Mouse (Mus musculus): ENCODE measurements around the gene Hsd17b14. TPM values are rescaled to one million over a fixed set of nuclear protein-coding genes. Genes with fewer than 3 reads are reported as not detected.
A peak's percentile ranks its signal among the peaks of the same experiment; 100 is the strongest.
"Not testable (repeated sequence)": the region's sequence is repeated elsewhere in the genome, so short reads cannot be mapped to it uniquely, and the experiment has no call there.

The Hsd17b14 gene
- polyA plus RNA-seq (2015; fragmentation: Nextera tagmentation; extraction: Ambion mirVana), result 0.25 and 0.83 TPM in 2 replicates

DNA sequence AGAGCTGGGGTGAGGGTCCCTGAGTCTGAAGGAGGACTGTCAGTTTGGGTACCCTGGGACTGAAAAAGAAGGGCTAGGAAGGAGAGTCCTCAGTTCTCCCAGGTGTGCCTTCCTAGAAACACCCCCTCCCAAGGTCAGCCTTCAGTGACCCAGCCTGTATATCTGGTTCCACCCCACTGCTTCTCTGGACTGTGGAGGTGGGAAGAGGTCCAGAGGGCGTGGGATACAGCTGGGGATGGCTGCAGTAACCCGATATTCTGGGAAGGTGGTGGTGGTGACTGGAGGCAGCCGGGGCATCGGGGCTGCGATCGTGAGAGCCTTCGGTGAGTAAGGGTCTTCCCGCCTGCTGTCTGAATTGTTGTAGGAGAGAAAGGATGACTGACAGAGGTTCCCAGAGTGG, at the start of gene Hsd17b14:
Gene Hsd17b14 (plus strand): TSS at position 150 of the 400 bp plus-strand sequence.
- H3K36me3 ChIP-seq, result no peaks in the 10 kb centered on the region
- no peaks in the 10 kb centered on the region for H3K9me3 ChIP-seq
- no peaks in the 10 kb centered on the region for H3K27me3 ChIP-seq
- no peak within 1 kb of the TSS for H3K4me3 ChIP-seq
- H3K4me1 ChIP-seq, result 0 out of 2 replicates have a peak, but pooled peaks cover 9% of the 10 kb centered on the region
- H3K9ac ChIP-seq, result peak within 1 kb of the TSS; percentile 51; the same call in 1 of the 2 replicates
- ATAC-seq (ENCODE audit: insufficient number of reproducible peaks, insufficient read depth, low FRiP score, low TSS enrichment, low read depth), result no peak
- no peak within 1 kb of the TSS for H3K4me2 ChIP-seq
- no peak within 1 kb of the TSS for H3K27ac ChIP-seq
- WGBS, result 20% methylated on average over 8 of the region's 8 CpGs

DNA sequence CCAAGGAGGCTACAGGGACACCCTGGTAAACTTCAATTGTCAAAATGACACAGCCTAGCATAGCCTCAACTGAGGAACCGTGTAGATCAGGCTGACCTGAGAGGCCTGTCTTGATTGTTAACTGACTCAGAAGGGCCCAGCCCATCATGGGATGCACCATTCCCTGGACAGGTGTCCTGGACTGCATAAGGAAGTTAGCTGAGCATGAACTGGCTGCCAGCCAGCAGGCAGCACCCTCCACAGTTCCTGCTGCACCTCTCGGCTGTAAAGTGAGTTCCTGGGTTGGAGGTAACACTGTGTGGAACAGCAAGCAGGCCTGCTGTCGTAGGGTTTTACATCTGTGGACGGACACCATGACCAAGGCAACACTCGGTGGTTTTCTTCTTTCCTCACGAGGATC, 47.1 kb upstream of the Hsd17b14 start:
- 88% methylated on average over 6 of the region's 6 CpGs for WGBS
- Histone ChIP-seq H3K9ac (no peak overlapping the region), H3K4me2 (no peak overlapping the region), H3K36me3 (peaks cover 46% of the 10 kb centered on the region), H3K27ac (no peak overlapping the region), H3K9me3 (no peaks in the 10 kb centered on the region), H3K4me1 (peaks cover 15% of the 10 kb centered on the region), H3K4me3 (no peak overlapping the region), H3K27me3 (no peaks in the 10 kb centered on the region)
- ATAC-seq (ENCODE audit: insufficient number of reproducible peaks, insufficient read depth, low FRiP score, low TSS enrichment, low read depth), result no peak

DNA sequence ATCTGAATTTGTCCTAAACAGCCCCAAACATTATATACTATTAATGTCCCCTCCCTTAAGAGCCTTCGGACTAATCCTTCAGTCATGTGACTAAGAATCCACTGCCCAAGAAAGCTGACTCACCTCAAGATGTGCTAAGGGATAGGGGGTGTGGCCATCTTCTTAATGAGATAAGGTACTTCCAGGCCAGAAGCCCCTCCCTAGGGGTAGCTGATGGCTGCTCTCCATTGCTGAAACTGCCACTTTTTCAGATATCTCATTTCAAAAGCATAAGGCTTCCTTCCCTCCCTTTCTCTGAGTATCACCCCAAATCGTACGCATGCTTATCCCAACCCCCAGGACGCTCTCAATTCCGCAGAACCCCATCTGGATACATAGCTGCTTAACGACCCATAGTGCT, 46.1 kb upstream of the Hsd17b14 start:
- peak overlapping the region; percentile 79 for H3K4me3 ChIP-seq
- H3K4me2 ChIP-seq, result peak overlapping the region; percentile 99
- peak overlapping the region; percentile 85; the same call in 1 of the 2 replicates for H3K9ac ChIP-seq
- no peaks in the 10 kb centered on the region for H3K27me3 ChIP-seq
- peaks cover 15% of the 10 kb centered on the region for H3K4me1 ChIP-seq
- peaks cover 36% of the 10 kb centered on the region for H3K36me3 ChIP-seq
- 81% methylated on average over 6 of the region's 6 CpGs for WGBS
- H3K9me3 ChIP-seq, result no peaks in the 10 kb centered on the region
- no peak overlapping the region for H3K27ac ChIP-seq
- no peak for ATAC-seq (ENCODE audit: insufficient number of reproducible peaks, insufficient read depth, low FRiP score, low TSS enrichment, low read depth)

- Histone ChIP-seq H3K4me1 (peaks cover 15% of the 10 kb centered on the region), H3K9me3 (no peaks in the 10 kb centered on the region), H3K27ac (peak overlapping the region; percentile 94), H3K27me3 (no peaks in the 10 kb centered on the region), H3K4me2 (peak overlapping the region; percentile 99), H3K36me3 (peaks cover 36% of the 10 kb centered on the region), H3K9ac (peak overlapping the region; percentile 85), H3K4me3 (peak overlapping the region; percentile 79)
- WGBS, result 34% methylated on average over 19 of the region's 19 CpGs
- no peak for ATAC-seq (ENCODE audit: insufficient number of reproducible peaks, insufficient read depth, low FRiP score, low TSS enrichment, low read depth)
These were observed 45.4 kb upstream of the Hsd17b14 start for GRCm38 (mm10) chr7:45509181-45509882.

GRCm38 (mm10) chr7:45509912-45510787, 44.5 kb upstream of the Hsd17b14 start, which contains the start of gene Nucb1:
TSS of gene Nucb1 (minus strand) at chr7:45510406.
- Histone ChIP-seq H3K27me3 (no peaks in the 10 kb centered on the region), H3K9me3 (no peaks in the 10 kb centered on the region), H3K4me3 (peak within 1 kb of the TSS; percentile 79), H3K27ac (peak within 1 kb of the TSS; percentile 94), H3K36me3 (peaks cover 30% of the 10 kb centered on the region), H3K4me2 (peak within 1 kb of the TSS; percentile 99), H3K4me1 (peaks cover 18% of the 10 kb centered on the region), H3K9ac (peak within 1 kb of the TSS; percentile 85)
- WGBS, result under 1% methylated on average over 44 of the region's 44 CpGs
- peak; percentile 89 for ATAC-seq (ENCODE audit: insufficient number of reproducible peaks, insufficient read depth, low FRiP score, low TSS enrichment, low read depth)

DNA sequence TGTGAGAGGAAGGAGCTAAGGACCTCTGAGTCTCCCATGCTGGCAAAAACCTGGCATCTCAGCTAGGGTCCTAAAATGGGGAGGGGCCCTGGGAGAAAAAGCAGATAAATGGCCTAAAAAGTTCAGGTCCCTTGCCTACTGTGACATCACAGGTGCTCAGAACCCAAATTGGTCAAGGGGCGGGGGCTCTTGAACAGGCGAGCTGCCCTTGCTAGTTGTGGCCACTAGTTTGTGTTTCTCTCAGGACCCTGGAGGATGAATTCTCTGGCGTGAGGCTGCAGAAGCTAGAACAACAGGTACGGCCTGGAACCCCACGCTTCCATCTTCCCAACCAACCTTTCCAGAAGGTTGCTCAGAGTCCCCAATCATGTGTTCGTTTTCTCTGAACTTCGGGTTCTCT, 40.3 kb upstream of the Hsd17b14 start:
- H3K27me3 ChIP-seq, result no peaks in the 10 kb centered on the region
- peaks cover 13% of the 10 kb centered on the region for H3K4me1 ChIP-seq
- H3K4me3 ChIP-seq, result no peak overlapping the region
- 81% methylated on average over 7 of the region's 7 CpGs for WGBS
- no peak overlapping the region for H3K9ac ChIP-seq
- H3K4me2 ChIP-seq, result no peak overlapping the region
- H3K36me3 ChIP-seq, result no peaks in the 10 kb centered on the region
- no peak for ATAC-seq (ENCODE audit: insufficient number of reproducible peaks, insufficient read depth, low FRiP score, low TSS enrichment, low read depth)
- no peaks in the 10 kb centered on the region for H3K9me3 ChIP-seq
- peak overlapping the region; percentile 44 for H3K27ac ChIP-seq

DNA sequence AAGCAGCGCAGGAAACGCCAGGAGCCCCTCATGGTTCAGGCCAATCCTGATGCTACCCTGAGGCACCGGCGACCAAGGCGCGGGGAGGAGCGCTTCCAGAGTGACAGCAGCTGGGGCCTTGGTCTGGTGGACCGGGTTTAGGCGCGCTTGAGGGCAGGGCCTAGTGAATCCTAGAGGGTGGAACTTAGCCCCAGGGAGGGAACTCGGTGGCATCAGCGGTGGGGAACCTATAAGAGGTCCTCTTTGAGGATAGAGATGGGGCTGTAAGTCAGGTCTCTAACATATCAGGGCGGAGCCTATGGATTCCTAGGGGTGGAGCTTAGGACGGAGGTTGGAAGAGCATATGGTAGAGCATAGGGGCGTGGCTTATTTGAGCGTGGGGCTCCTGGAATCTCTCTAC, 39.3 kb upstream of the Hsd17b14 start:
- no peaks in the 10 kb centered on the region for H3K9me3 ChIP-seq
- no peaks in the 10 kb centered on the region for H3K36me3 ChIP-seq
- H3K27ac ChIP-seq, result peak overlapping the region; percentile 66; the same call in 1 of the 2 replicates
- WGBS, result 14% methylated on average over 16 of the region's 16 CpGs
- H3K4me3 ChIP-seq, result 0 out of 2 replicates have a peak overlapping the region, but pooled peaks have one; percentile 7
- H3K4me2 ChIP-seq, result peak overlapping the region; percentile 27
- peak; percentile 54; the same call in 1 of the 2 replicates for ATAC-seq (ENCODE audit: insufficient number of reproducible peaks, insufficient read depth, low FRiP score, low TSS enrichment, low read depth)
- H3K9ac ChIP-seq, result no peak overlapping the region
- H3K27me3 ChIP-seq, result no peaks in the 10 kb centered on the region
- peaks cover 10% of the 10 kb centered on the region for H3K4me1 ChIP-seq

- H3K27ac ChIP-seq; H3K9me3 ChIP-seq; H3K27me3 ChIP-seq; ATAC-seq (ENCODE audit: insufficient number of reproducible peaks, insufficient read depth, low FRiP score, low TSS enrichment, low read depth); H3K4me3 ChIP-seq; H3K9ac ChIP-seq; H3K4me2 ChIP-seq; H3K36me3 ChIP-seq: not testable (repeated sequence)
- WGBS, result 75% methylated on average over 5 of the region's 5 CpGs
- peaks cover 14% of the 10 kb centered on the region for H3K4me1 ChIP-seq
These were observed 37.8 kb upstream of the Hsd17b14 start for GRCm38 (mm10) chr7:45516846-45517245.

DNA sequence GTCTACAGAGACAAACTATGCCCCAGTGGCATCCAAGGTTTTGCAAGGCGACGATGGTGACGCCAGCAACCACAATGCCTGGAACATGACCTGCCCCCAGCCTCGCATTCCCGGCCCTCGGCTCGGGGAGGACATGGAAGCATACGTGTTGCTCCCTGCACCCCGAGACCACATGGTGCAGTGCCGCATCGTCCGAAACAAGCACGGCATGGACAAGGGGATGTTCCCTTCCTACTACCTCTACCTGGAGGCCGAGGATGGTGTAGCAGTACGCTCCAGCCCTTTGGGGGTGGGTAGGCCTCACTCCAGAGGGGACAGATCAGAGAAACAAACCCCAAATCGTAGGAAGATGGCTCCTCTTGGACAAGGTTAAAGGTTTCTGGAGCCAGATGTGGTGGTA, 36.1 kb upstream of the Hsd17b14 start:
- Histone ChIP-seq H3K4me3 (no peak overlapping the region), H3K9me3 (no peaks in the 10 kb centered on the region), H3K27me3 (no peaks in the 10 kb centered on the region), H3K36me3 (peaks cover 14% of the 10 kb centered on the region), H3K4me2 (no peak overlapping the region), H3K4me1 (peaks cover 26% of the 10 kb centered on the region), H3K9ac (no peak overlapping the region), H3K27ac (no peak overlapping the region)
- WGBS, result 94% methylated on average over 16 of the region's 16 CpGs
- ATAC-seq (ENCODE audit: insufficient number of reproducible peaks, insufficient read depth, low FRiP score, low TSS enrichment, low read depth), result no peak

GRCm38 (mm10) chr7:45519345-45520120, 35.2 kb upstream of the Hsd17b14 start:
- Histone ChIP-seq H3K36me3 (peaks cover 17% of the 10 kb centered on the region), H3K27ac (no peak overlapping the region), H3K9me3 (no peaks in the 10 kb centered on the region), H3K27me3 (no peaks in the 10 kb centered on the region), H3K9ac (no peak overlapping the region), H3K4me1 (peaks cover 33% of the 10 kb centered on the region), H3K4me3 (no peak overlapping the region), H3K4me2 (no peak overlapping the region)
- WGBS, result 80% methylated on average over 8 of the region's 8 CpGs
- ATAC-seq (ENCODE audit: insufficient number of reproducible peaks, insufficient read depth, low FRiP score, low TSS enrichment, low read depth), result no peak

DNA sequence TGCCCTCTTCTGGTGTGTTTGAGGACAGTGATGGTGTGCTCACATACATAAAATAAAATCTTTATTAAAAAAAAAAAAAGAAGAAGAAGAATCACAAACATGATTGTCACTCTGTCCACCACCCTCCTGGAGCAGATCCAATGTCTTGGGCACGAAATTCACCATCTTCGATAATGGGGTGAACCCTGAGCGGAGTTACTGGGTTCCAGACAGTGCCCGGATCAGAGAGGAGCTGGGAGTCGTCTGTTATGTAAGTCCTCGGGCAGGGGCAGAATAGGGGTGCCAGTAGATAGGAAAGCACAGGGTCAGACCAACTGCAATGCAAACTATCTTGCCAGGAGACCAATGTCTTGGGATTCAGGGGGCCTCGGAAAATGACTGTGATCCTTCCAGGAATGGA, 34.1 kb upstream of the Hsd17b14 start:
- ATAC-seq (ENCODE audit: insufficient number of reproducible peaks, insufficient read depth, low FRiP score, low TSS enrichment, low read depth), result no peak
- no peaks in the 10 kb centered on the region for H3K9me3 ChIP-seq
- H3K36me3 ChIP-seq, result peaks cover 17% of the 10 kb centered on the region
- no peak overlapping the region for H3K4me2 ChIP-seq
- no peak overlapping the region for H3K4me3 ChIP-seq
- H3K27ac ChIP-seq, result no peak overlapping the region; the same call in 1 of the 2 replicates
- no peak overlapping the region for H3K9ac ChIP-seq
- H3K27me3 ChIP-seq, result no peaks in the 10 kb centered on the region
- H3K4me1 ChIP-seq, result peaks cover 35% of the 10 kb centered on the region
- WGBS, result 93% methylated on average over 7 of the region's 7 CpGs
